Mouse (Mus musculus) hindlimb bud, embryonic 11.5 days (tissue): ENCODE results near the gene Slc50a1.

ENCODE experiments used
- DNase-seq: peaks from one replicate; pipeline ENCODE4 v3.0.0-alpha.2; 2012; ENCODE audit warnings: low read depth, low spot score; ENCODE audit errors: extremely low spot score

Slc50a1 gene

DNA sequence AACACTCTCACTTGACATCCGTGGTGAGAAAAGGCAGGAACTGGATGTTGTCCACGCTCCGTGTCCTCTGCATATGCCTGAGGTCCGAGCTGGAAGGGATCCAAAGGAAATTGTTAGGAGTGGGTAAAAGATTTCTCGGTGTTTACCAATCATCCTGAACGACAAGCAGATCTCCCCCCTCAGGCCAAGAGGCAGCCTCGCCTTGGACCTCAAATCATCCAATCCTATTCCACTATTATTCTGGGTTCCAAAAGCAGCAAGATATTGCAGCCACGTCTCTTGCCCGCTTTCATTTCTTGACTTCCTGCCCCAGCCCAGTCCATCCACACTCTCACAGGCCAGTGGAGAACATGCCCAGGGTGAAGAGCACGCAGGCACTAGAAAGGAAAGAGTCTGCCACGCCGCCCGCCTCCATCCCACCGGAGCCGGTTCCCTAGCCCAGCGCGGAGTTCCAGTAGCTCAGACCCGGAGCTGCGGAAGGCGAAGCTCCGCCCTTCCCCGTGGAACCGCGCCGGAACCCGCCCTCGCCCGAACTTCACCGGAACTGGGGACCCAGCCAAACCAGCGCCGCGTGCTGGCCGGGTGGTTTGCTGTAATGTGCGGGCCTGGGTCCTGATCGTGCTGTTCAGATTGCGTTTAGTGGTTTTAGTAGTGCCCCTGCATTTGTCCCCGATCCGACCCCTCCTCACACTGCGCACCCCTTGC lies at the start of gene Slc50a1:
TSS of gene Slc50a1 (minus strand) at position 520 of the 705 bp plus-strand sequence.
- no peak for DNase-seq

GRCm38 (mm10) chr3:89319591-89320350 lies 49.4 kb upstream of the Slc50a1 start:
- DNase-seq = no peak

DNA sequence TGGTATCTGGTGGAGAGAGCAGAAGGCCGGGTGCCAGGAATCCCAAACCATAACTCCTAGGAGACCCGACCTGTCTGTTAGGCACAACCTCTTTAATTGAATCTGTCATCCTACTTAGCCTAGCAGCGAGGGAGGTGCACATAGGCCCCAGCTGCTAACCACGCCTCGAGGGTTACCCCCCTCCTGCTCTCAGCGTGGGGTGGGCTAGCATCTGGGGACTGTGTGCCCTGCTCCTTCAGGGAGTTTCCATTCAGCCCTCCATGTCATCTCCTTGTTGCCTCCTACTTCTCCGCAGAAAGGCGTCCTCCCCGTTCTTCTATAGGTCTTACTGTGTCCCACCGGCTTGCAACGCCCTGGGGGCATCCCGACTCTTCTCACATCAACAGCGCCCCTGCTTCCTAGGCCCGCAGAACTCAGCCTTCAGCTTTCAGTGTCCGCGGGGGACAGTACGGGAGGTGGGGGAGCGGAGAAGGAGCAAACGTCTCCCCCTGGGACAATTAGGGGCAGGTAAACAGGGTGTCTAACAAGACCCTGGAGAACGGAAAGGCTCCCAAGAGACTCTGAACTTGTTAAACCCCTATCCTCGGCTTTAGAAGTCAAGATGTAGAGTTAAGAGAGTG lies 48.7 kb upstream of the Slc50a1 start:
- no peak for DNase-seq

DNA sequence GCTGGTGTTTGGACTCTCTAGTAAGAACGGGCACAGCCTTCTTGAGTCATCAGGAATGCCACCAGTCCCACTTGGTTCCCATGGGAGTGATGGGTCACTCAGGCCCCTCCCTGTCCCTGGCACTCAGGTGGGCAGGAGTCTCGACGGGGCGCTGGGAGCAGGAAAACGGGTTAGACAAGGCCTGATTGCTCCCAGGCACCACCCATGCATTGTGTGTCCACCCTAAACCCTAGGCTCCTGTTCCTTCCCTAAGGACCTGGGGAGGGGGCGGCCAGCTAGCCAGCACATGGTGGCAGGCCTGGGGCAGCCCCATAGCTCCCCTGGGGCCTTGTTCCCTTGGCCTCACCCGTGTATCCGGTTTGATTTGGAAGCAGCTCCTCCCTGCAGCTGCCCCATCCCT lies 47.9 kb upstream of the Slc50a1 start:
- no peak for DNase-seq

- DNase-seq = no peak
Measured at GRCm38 (mm10) chr3:89317246-89317645, 46.9 kb upstream of the Slc50a1 start.

DNA sequence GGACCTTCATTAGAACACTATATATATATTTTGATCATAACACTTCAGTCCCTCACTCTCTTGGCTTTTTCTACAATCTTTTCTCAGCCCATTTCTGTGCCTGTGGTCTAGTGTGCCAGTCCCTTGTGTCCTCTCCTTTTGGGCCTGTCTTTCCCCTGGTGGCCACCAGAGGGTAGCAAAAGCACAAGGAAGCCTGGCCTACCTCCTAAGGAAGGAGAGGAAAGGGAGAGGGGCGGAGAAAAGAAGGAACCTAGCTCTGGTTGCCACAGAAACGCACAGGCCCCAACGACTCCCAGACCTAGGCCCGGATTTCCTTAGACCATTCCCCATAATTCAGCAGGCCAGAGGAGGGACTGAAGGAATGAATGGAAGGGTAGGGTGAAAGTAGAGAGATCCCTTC lies 46.5 kb upstream of the Slc50a1 start:
- peak; percentile 91 for DNase-seq

GRCm38 (mm10) chr3:89315930-89316831 lies 45.8 kb upstream of the Slc50a1 start:
- DNase-seq = no peak

DNA sequence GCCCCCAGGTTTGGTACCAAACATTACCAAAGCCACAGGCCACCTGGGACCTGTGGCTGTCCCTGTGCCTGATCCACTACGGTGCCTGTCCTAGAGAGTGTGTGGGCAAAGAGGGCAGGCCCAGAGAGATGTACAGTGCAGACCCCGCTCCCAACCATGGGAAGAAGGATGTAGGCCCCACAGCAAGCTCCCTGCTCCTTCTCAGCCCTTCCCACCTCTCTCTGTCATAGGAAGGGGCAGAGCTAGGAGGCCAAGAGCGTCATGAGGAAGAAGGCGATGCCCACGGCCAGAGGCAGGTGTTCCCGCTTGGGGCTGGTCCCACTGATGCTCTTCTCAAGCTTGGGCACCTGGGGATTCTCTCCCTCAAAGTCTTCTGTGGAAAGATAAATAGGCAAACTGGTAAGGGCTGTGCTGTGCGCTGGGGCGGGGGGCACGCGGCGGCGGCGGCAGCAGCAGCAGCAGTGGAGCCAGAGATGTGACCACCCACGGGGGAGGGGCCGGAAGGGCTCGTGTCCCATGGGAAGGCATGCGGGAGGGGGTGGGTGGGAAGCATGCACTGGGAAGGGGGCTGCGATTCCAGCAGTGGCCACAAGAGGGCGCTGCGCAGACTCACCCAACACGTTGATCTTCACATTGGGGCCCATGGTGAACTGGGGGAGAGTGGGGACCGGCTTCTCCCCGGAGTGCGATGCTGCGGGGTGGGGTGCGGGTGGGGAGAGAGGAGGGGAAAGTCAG lies 45.0 kb upstream of the Slc50a1 start:
- DNase-seq = no peak

DNA sequence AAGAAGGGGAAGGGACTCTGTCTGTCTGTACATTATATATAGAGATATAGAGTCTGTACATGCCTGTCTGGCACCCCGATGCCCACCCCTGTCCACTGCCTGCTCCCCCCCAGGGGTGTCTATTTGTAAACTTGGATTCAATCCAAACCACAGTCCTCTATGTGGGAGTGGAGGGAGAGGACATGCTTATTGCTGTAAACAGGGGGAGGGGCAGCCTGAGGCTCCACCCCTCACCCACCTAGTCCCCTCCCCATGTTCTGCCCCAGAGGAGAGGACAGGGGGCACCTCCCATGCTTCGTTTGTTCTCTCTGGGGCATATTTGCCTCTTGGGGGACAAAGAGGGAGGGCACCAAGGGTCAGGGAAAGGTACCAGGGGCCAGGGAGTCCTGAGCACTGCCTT lies 44.4 kb upstream of the Slc50a1 start:
- DNase-seq = no peak

- DNase-seq = no peak
Measured at GRCm38 (mm10) chr3:89314340-89314739, 44.0 kb upstream of the Slc50a1 start.

DNA sequence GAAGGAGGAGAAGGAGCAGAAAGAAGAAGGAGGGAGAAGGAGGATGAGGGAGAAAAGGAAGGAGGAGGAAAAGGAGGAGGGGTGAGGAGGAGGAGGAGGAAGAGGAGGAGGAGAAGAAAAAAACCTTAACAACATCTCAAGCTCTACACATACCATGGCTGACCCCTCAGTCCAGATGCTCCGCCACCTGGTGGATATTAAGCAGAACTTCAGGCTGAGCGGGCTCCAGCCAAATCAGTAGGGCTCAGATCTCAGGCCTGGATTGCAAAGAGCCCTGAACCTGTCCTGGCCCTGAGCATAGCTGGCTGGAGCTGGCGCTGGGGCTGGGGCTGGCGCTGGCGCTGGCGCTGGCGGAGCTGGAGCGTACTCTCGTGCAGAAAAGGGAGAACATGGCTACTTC lies 37.7 kb upstream of the Slc50a1 start:
- no peak for DNase-seq

- no peak for DNase-seq
Measured at GRCm38 (mm10) chr3:89305551-89306325, 35.4 kb upstream of the Slc50a1 start.

- no peak for DNase-seq
Measured at GRCm38 (mm10) chr3:89305105-89305504, 34.7 kb upstream of the Slc50a1 start.

DNA sequence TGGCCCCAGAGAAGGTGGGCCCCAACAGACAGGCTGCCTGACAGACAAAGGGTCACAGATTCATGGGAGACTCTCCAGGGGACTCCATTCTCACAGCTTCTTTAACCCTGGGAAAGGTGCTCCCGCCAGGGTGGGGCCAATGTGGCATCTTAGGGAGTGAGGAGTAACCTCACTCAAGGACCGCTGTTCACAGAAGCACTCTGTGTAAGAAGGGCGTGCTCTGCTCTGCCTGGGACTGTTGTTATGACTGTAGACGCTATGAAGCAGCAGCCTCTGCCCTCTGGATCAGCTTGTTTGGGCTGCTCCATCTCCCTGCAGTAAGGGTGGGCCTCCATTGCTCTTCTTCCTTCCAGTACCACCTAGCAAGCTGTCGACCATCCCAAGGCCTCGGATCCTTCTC lies 34.1 kb upstream of the Slc50a1 start:
- DNase-seq = no peak

DNA sequence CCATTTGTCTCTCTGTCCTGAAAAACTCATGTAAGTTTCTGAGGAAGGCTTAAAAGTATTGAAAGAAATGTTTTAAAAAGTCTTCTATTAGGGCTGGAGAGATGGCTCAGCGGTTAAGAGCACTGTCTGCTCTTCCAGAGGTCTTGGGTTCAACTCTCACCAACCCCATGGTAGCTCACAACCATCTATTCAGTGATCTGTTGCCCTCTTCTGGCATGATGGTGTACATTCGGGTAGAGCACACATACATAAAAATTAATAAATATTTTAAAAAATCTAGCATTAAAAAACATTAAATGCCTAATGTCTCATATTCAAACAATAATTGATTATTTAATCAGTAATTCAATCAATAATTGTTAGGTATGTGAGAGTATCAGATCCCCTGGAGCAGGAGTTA lies 30.1 kb upstream of the Slc50a1 start:
- DNase-seq = no peak

DNA sequence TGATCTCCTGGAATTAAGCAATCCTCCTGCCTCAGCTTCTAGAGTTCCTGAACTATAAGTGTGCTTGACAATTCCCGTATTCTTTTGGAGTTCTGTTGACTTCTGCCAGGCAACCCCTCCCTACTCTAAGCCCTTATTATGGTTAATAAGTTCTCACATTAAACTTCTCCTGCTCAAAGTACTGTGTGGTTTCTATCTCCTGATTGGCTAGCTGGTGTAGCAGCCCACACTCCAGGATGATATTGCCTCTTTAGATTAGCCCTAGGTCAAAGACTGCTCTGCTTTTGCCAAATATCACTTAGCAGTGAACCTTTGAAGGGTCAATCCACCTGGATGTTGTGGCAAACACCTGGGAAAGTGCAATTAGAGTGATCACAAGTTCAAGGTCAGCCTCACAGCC lies 29.7 kb upstream of the Slc50a1 start:
- DNase-seq = no peak

- DNase-seq = no peak
Measured at GRCm38 (mm10) chr3:89299499-89299898, 29.1 kb upstream of the Slc50a1 start.

DNA sequence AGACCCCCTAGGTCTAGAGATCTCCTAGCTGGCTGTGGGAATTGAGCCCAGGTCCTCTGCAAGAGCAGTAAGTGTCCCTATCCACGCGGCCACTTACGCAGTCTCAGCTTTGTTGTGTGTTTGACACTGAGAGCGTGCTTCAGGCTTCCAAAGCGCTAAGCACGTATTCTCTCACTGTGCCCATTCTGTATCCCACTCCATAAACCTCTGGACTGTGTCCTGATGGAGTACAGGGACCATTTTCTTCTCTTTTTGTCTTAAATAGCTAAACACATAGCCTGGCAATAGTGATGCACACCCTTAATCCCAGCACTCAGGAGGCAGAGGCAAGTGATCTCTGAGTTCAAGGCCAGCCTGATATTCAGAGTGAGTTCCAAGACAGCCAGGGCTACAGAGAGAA lies 28.5 kb upstream of the Slc50a1 start:
- no peak for DNase-seq

- DNase-seq = no peak
Measured at GRCm38 (mm10) chr3:89296761-89297396, 26.5 kb upstream of the Slc50a1 start.
